Mouse (Mus musculus): ENCODE results near the gene Cfap36.

The Cfap36 gene

DNA sequence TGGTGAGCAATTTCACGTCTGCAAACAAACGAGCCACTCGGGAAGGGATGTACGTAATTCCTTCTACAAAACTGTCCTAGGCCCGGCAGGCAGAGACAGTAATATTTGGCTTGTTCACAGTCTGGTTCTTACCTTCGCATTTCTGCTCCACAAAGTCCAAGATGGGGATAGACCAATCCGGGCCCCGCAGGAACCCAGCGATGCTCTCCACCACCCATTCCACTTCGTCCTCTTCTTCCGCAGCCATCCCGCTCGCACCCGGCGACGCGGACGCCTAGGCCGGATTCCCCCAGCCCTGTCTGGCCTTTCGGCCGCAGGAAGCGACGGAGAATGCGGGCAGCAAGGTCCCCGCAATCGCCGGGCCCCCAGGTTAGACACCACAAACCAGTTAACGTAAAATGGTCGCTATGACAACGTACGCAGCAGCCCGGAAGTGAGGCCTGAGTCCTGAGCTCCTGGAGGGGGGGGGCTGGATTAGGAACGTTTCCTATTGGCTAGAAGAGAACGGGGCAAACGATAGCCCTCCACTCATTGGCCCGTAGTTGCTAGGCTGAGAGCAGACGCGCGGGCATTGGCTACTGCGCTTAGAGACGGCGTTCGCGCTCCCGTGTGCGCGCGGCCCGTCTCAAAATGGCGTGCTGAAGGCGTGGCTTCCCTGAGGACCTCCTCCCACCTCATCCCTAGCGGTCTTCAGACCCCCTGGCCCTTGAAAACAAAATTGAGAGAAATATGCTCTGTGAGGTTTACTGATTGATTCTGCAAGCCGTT is at the start of gene Cfap36:
Gene Cfap36 (minus strand): TSS at position 527 of the 768 bp plus-strand sequence.
- peak; percentile 96 for DNase-seq (ENCODE audit: low read depth, low spot score)

DNA sequence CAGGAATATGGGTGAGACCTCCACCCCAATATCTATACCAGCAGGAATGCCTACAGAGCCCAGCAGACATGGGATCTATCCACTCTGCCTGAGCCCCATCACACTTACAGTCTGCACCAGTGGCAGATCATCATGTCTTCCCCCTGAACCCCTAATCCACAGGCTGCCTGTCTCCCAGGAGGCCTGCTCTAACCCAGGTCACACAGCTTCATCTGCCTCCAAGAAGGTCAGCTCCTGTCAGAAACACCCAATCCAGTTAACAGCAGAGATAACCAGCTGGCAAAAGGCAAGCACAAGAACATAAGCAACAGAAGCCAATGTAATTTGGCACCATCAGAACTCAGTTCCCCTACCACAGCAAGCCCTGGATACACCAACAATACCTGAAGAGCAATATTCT is 40.1 kb upstream of the Cfap36 start:
- DNase-seq (ENCODE audit: low read depth, low spot score), result no peak

GRCm38 (mm10) chr11:29286040-29286439 is 38.8 kb upstream of the Cfap36 start:
- no peak for DNase-seq (ENCODE audit: low read depth, low spot score)

GRCm38 (mm10) chr11:29274758-29275157 is 27.5 kb upstream of the Cfap36 start:
- DNase-seq (ENCODE audit: low read depth, low spot score), result no peak

DNA sequence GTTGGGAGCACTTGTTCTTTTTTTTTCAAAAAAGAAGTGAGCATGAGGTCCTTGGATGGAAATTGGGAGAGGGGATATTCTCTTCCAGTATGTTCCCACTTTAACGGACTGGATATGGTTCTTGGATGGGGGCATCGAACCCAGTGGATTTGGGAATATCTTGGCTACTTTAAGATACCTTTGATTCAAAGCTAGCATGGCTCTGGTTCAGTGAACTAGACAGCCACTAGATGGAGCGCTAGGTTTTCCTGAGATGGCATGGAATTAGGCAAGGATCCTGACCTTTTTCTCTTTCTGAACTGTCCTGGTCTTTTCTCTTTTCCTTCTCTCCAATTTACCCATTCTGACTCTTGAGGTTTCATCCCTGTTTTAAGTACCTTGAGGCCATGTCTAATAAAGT is 20.6 kb upstream of the Cfap36 start:
- peak; percentile 17 for DNase-seq (ENCODE audit: low read depth, low spot score)

- no peak for DNase-seq (ENCODE audit: low read depth, low spot score)
Observed at GRCm38 (mm10) chr11:29254643-29255042, 7.4 kb upstream of the Cfap36 start.

DNA sequence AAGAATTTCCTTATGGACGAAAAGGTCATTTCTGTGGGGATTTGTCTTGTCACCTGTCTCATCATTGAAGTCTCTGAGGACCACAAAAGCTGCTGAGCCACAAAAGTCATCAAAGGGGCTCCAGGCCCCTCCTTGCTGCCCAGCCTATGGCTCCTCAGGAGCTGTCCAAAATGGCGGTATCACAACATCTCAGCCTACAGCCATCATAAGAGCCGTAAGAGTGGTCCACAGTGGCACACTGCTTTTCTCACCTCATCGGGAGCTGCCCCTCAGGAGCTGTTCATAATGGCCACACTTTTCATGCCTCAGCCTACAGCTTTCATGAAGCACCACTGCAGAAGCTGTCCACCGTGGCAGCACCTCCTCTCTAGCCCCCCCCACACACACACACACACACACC is 1.2 kb upstream of the Cfap36 start:
- no peak for DNase-seq (ENCODE audit: low read depth, low spot score)

- no peak for DNase-seq (ENCODE audit: low read depth, low spot score)
Observed at GRCm38 (mm10) chr11:29247725-29248124, 516 bp upstream of the Cfap36 start.

DNA sequence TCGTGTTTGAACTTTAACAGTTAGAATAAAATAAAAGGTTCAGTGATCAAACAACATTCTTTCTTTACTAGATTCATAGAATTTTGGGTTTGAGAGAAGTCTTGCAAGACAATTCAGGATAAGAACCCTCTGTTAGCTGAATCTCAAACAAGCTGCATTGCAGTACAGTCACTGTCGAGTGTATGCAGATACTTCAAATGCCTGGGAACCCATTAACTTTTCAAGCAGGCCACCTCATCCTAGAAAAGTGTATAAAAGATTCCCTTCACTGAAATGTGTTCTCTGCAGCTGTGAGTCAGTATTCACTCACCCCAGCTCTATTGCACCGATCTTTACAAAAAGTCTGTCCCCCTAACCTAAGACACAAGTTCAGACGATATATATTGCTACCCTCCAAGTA is 1.2 kb downstream of the Cfap36 start:
- no peak for DNase-seq (ENCODE audit: low read depth, low spot score)

- no peak for DNase-seq (ENCODE audit: low read depth, low spot score)
Observed at GRCm38 (mm10) chr11:29241961-29242360, 5.2 kb downstream of the Cfap36 start.

DNA sequence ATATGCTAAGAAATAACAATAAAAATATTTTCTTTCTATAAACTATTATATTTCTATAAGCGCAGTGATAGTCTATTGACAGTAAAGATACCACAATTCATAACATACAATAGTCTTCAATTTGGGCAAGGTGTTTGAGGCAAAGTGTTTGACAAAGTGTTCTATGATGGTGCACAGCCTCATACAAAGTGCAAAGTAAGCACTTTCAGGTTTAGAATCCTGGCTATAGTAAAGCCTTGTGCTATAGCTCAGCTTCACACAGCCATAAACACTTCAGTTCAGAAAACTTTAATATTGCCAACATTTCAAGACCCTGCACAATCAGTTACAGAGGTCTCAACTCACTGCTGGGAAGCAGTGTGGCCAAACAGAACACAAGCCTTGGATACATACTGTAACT is 7.9 kb downstream of the Cfap36 start:
- DNase-seq (ENCODE audit: low read depth, low spot score), result no peak

DNA sequence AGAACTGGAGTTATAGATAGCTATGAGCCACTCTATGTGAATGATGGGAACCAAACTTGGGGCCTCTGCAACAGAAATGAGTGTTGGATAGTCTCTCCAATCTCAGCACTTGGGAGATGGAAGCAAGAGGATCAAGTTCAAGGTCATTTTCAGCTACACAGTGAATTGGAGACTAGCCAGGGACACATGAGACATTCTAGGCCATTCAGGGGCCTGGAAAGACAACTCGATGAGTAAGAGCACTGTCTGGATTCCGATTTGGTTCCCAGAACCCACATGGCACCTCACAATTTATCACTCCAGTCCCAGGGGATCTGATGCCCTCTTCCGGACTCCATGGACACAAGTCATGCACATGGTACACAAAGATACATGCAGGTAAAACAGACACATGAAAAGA is 8.7 kb downstream of the Cfap36 start:
- DNase-seq (ENCODE audit: low read depth, low spot score), result no peak

DNA sequence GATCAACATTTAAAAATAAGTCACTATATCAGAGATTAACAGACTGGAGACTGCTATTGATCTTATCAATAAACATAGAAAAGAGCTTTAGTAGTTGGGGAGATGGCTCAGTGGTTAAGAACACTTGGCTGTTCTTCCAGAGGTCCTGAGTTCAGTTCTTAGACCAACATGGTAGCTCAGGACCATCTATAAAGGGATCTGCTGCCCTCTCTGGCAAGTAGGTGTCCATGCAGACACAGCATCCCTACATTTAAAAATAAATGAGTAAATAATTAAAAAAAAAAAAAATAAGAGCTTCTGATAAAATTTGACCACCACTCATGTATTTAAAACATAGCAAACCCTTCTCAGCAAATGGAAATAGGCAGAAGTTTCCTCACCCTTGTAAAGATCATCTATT is 9.2 kb downstream of the Cfap36 start:
- no peak for DNase-seq (ENCODE audit: low read depth, low spot score)

DNA sequence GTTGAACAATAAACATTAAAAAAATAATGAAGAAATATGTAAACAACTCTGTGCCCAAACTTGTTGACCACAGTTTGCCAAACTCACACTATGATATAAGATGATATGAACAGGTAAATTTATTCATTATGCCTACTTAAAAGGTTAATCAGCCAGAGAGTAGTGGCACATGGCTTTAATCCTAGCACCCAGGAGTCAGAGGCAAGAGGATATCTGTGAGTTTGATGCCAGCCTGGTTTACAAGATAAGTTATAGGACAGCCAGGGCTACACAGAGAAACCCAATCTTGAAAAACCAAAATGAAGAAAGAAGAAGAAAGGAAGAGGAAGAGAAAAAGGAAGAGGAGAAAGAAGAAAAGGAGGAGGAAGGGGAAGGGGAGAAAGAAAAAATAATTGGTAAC is 9.8 kb downstream of the Cfap36 start:
- DNase-seq (ENCODE audit: low read depth, low spot score), result no peak

DNA sequence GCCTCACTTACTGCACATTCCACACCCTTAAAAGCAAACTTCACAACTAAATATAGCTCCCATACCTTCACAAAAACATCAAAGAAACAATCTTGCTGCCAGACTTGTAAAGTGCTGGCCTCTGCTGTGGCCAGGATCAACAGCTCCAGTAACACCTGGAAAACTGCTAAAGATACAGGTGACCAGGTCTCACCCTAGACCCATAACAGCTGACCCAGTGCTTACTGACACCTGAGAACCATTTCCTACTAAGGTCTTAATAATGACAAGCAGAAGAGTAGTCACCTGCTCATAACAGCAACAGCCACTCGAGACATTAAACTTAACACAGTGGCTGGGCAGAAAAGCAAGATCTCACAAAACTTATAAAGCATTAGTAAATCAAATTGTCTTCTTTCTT is 13.6 kb downstream of the Cfap36 start:
- DNase-seq (ENCODE audit: low read depth, low spot score), result no peak

GRCm38 (mm10) chr11:29228957-29229356 is 18.3 kb downstream of the Cfap36 start:
- no peak for DNase-seq (ENCODE audit: low read depth, low spot score)

DNA sequence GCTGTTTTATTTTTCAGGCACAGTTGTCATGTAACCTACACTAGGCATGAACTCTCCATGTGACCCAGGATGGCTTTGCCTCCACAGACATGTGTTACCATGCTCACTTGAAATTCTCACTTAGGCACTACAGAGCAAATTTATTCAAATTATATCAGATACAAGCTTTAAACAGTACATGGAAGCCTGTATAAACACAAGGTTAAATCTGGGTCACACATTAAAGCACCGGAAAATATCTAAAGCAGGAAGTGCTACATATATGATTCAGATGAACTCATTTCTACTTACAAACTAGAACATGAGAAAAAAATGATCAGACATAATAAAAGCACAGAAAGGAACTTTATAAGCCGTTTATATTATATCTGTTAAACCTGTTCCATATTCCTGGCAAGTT is 22.5 kb downstream of the Cfap36 start:
- no peak for DNase-seq (ENCODE audit: low read depth, low spot score)

- no peak for DNase-seq (ENCODE audit: low read depth, low spot score)
Observed at GRCm38 (mm10) chr11:29222310-29222709, 24.9 kb downstream of the Cfap36 start.

DNA sequence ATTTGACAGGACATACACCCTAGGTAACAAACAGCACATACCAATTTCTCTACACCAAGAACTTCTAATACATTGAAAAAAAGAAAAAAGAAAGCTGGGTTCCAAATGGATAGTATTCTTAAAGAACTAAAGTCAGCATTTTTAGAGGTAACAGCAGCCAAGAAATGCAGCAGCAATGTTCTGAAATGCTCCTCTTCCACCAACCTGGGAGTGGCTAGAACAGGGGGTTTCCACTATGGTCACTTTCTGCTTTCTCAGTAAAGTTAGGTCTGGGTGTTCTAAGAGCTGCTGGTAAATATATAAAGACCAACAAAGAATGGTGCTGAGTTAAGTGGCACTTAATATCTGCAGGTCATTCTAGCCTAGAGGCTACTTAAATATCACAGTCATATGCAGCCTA is 28.2 kb downstream of the Cfap36 start:
- peak; percentile 86 for DNase-seq (ENCODE audit: low read depth, low spot score)

DNA sequence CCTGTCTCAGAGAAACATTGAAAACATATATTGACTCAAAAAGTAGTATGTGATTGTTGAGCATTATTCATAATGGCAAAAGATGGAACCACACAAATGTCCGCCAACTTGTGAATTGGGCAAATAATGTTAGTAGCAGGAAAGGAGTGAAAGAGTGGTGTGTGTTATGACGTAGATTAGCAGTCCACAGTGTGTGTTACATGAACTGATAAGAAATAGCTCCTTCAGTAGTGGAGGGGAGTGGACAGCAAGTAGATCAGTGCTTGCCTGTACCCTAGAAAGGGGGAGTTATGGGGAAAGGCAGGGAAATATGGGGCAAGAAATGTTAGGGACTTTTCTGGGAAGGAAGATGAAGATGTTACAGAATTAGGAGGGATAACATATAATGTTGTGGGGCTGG is 31.0 kb downstream of the Cfap36 start:
- no peak for DNase-seq (ENCODE audit: low read depth, low spot score)

DNA sequence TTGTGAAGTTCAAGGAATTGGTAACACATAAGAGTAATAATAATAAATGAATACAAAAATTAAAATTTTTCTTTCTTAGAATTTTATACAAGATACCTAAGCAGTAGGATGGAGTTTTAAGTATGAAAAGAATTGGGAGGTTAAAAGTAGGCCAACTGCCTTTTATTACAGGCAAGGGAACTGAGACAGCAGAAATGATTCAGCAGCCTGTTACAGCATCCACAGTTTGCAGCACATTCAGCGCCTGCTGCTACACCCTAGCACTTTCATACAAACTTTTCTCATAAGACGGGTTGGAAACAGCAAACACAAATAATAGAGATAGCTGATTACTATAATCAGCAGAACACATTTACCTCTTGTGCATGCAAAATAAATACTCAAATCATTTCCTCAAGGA is 37.4 kb downstream of the Cfap36 start:
- DNase-seq (ENCODE audit: low read depth, low spot score), result no peak

DNA sequence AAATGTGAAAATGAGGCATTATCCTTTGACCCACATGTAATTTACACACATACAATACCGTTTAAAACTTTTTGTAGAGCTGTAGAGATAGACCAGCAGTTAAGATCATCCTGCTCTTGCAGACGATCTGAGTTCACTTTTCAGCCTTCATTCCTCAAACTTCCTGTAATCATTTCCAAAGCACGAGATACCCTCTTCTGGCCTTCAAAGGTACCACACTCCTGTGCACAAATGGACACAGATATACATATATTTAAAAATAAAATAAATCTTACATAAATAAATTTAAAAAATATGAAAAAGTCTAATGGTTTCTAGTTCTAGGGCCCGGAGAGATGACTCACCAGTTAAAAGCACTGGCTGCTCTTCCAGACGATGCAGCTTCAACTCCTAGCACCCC is 43.6 kb downstream of the Cfap36 start:
- no peak for DNase-seq (ENCODE audit: low read depth, low spot score)

- DNase-seq (ENCODE audit: low read depth, low spot score), result no peak
Observed at GRCm38 (mm10) chr11:29188981-29189380, 58.2 kb downstream of the Cfap36 start.

DNA sequence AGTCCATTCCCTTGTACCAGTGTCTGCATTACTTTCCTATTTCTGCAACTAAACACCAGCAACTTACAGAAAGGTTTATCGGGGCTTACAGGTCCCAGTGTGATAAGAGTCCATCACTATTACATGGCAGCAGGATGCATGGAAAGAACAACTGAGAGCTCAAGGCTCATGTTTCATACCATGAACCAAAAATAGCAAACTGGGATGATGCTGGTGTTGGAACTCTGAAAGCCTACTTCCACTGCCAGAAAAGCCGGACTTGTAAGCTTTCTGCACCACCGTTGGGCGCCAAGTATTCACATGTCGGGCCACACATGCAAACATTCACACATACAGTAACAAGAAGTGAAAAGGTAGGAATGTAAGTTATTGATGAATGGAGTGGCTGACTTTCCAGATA is 65.5 kb downstream of the Cfap36 start:
- no peak for DNase-seq (ENCODE audit: low read depth, low spot score)

Data from A20 (cell line).